Mouse (Mus musculus) adrenal gland, postnatal 14 days (tissue): Measurements from ENCODE around the gene Sash1. TPM values are rescaled to one million over a fixed set of nuclear protein-coding genes. Genes with fewer than 3 reads are reported as not detected.
A peak's percentile ranks its signal among the peaks of the same experiment; 100 is the strongest.

Source experiments
- DNase-seq: peaks from one replicate; pipeline ENCODE4 v3.0.0; 2021; ENCODE audit warnings: mixed read lengths
- total RNA-seq: library from RNA; stranded (reverse); gene quantifications from 2 replicates; pipeline ENCODE4 v1.2.3, GENCODE M21; 2021

Sash1 gene
- total RNA-seq, 1 experiment from 2014 or later, result 50.1 TPM

GRCm38 (mm10) chr10:8851625-8852024, 34.2 kb downstream of the Sash1 start:
- no peak for DNase-seq

- DNase-seq, result no peak
Observed at GRCm38 (mm10) chr10:8847974-8848373, 37.9 kb downstream of the Sash1 start.

DNA sequence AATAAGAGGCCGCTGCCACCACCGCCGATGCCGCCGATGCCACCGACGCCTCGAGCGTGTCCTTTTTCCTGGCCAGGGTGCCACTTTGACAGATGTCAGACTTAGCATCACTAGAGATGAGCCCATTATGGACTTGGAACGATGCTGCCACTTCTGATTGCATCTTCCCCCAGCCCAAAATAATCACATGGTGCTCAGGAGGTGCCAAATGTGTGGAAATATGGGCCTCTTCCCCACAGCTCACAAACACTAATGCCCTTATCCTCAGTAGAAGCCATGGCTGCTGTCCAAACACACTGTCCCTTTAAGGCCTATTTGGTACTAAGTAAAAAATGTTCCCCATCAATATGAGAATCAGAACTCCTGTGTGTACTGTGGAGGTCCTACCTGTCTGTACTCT, 39.6 kb downstream of the Sash1 start:
- DNase-seq, result no peak

- no peak for DNase-seq
Observed at GRCm38 (mm10) chr10:8845230-8845770, 40.6 kb downstream of the Sash1 start.

DNA sequence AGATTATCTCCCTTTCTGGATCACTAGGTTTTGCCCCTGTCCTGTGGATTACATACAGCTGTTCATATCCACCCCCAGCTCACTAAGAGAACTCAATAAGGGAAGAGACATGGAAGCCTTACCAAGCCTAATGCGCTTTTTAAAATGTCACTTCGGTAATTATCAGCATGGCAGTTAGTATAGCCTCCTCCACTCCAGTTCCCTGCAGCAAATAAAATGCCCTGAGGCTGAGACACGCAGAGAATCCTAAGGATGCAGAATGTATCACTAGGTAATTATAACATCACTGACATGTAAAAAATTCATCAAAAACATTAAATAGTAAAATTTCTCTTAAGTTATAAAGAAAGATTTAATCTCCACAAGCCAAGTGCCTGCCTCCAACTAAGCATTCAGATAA, 45.9 kb downstream of the Sash1 start:
- no peak for DNase-seq

DNA sequence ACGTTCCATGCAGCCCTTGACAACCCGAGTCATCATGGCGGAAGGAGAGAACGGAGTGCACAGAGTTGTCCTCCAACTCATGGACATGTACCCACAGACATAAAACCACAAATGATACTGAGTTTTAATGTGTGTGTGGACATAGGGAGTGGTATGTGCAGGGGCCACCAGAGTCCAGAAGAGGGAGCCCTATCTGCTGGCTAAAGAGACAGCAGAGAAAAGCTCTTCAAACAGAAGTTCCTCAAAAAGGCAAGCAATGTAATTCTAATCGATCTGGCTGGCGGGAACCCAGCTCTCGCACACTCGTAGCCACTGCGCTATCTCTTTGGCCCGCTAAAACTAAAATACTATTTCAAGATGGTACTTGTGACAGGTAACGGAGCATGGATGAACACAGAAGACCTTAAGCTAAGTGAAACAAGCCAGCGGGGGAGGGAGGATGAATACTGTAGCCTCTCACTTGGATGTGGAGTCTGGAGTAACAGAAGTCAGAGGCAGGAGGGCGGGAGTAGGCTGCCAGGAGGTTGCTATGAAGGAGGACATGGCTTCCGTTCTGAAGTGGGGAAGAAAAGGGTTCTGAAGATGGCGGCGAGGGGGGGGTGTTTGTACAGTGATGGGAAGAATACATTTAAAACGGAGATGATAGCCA, 51.9 kb downstream of the Sash1 start:
- peak; percentile 45 for DNase-seq

DNA sequence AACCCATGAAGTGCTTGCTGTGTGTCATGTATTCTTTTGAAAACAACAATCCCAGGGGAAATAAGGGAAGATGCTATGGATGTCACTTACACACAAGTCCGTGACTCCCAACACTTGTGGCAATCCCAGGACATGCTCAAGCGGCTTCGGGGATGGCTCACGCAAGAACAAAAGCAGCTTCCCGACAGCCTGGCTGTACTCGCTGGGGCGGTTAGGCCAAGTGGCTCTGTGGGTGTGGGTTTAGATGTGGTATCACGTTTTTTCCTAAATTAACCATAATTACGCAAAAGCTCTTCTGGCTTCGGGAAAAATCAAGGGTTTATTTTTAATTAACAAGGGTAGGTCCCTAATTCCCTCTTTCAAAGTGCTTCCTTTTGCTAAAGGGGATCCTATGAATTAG, 59.6 kb downstream of the Sash1 start:
- no peak for DNase-seq

- no peak for DNase-seq
Observed at GRCm38 (mm10) chr10:8825874-8826273, 60.0 kb downstream of the Sash1 start.

- DNase-seq, result no peak
Observed at GRCm38 (mm10) chr10:8818066-8818465, 67.8 kb downstream of the Sash1 start.

- no peak for DNase-seq
Observed at GRCm38 (mm10) chr10:8813984-8814578, 71.8 kb downstream of the Sash1 start.

DNA sequence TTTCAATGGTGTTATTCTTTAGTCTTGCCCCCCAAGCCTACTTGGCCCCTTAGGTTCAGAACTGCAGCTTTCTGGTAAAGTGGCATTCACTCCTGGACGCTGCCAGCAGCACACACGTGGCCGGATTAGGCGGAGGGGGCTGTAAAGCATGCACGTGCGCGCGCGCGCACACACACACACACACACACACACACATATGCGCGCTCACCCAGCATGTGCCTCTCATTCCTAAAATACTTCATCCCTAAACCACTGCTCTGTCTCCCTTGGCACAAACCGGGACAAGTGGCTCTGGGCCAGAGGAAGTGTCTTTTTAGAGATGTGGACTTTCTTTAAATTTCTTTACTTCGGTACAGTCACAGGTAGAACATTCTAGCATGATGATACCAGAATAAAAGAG, 72.6 kb downstream of the Sash1 start:
- DNase-seq, result no peak

GRCm38 (mm10) chr10:8812807-8813206, 73.1 kb downstream of the Sash1 start:
- DNase-seq, result no peak

- no peak for DNase-seq
Observed at GRCm38 (mm10) chr10:8811261-8812039, 74.4 kb downstream of the Sash1 start.

- DNase-seq, result no peak
Observed at GRCm38 (mm10) chr10:8810496-8810895, 75.4 kb downstream of the Sash1 start.

- no peak for DNase-seq
Observed at GRCm38 (mm10) chr10:8808383-8808782, 77.5 kb downstream of the Sash1 start.

GRCm38 (mm10) chr10:8807581-8807980, 78.3 kb downstream of the Sash1 start:
- DNase-seq, result peak; percentile 40

- peak; percentile 53 for DNase-seq
Observed at GRCm38 (mm10) chr10:8805402-8805801, 80.5 kb downstream of the Sash1 start.

DNA sequence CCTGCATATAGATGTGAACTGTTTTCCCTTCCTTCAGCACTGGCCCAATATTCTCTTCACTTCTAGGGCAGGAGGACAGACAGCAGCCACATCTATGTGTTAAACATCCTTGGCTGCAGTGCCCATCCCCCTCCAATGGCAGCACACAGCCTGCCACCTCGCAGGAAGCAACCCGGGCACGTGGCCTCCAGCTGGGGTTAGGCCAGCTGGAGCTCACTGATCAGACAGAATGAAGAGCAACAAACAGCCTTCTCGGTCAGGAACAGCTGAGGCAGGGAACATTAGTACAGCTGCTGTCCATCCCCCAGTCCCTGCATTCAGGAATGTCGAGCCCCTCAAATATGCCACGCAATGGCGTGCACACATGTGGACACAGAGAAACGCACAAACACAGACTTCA, 81.6 kb downstream of the Sash1 start:
- peak; percentile 55 for DNase-seq

DNA sequence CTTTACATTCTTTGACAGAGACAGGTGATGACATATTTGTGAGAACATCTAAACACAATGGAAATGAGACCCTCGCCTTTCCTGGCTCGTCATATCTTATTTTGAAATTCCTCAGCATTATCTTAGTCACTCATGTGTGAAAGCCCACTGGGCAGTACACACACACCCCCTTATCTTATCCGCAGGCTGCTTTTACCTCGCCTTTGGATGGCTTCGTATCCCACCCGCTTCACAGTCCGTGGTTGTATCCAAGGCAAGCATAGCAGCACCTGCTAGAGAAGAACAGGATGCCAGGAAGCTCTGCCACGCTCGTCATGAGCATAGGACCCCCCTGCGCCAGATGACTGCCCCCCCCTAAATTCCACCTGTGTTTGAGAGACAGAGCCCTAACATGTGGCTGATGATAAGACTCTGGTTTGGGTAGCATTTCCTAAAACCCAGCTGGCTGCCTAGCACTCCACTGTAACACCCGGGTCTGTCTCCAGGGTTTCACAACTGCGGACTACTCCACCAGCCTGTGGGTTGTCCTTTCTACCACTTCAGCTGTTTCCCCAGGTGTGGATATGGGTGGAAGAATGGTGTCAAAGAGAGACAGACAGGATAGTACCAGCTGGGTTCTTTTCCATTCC, 84.0 kb downstream of the Sash1 start:
- no peak for DNase-seq

DNA sequence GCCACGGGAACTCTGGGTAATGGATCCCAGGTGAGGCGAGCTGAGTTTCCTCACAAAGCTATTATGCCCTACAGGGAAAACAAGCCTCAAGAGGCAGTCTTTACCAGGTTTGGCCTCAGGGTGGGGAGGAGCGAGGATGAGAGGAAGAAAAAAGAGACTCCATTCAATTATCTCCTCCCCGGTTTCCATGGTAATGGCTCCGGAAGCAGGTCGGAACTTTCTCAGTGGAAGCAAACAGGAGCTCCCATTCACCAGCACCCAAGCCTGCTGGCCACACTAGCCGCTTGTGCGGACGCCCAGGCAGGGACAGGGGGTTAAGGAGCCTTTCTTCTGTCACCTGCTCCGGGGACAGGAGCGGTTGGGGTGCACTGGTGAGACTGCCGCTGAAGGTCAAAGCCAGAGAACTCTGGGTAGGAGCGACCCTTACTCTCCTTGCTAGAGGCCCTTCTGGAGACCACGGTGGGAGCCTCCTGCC, 84.7 kb downstream of the Sash1 start:
- DNase-seq, result no peak

- peak; percentile 30 for DNase-seq
Observed at GRCm38 (mm10) chr10:8797826-8798225, 88.0 kb downstream of the Sash1 start.

GRCm38 (mm10) chr10:8795336-8795735, 90.5 kb downstream of the Sash1 start:
- DNase-seq, result peak; percentile 87

DNA sequence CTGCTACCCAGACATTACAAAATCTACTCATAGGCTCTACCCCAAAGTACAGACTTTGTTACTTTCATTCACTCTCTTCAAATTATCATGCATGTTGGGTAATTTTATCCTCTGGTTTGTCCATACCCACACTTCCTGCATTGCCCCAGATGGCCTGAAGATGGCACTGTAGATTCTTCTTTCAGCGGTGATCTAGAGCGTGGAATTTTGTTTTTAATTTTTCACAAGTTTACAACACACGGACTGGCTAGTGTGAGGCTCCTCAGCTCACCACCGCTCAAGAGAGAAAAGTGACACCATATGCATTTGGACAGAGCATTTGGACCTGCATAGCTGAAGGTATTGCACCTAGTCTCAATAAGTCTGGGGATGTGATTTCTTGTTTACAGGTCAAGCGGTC, 93.5 kb downstream of the Sash1 start:
- peak; percentile 78 for DNase-seq
